Mouse (Mus musculus): Measurements from ENCODE around the gene Gopc.

- TF ChIP-seq GATA1 (IDR thresholded peaks at IDR 0.05; ENCODE audit: borderline replicate concordance, low read length) (no peak), TAL1 (conservative IDR thresholded peaks at IDR 0.05; ENCODE audit: low read depth, low read length) (no peak)
Observed at GRCm38 (mm10) chr10:52420526-52420925, 38.6 kb upstream of the Gopc start.
